Mouse (Mus musculus) frontal cortex, adult (tissue): ENCODE measurements at regions not wholly inside any gene's neighbourhood (a gene's known extent, or its start where the extent isn't known, plus 50 kb on each side); places are given as distances from the start of the nearest gene placed in this dataset.
"Not testable (repeated sequence)": the region's sequence is repeated elsewhere in the genome, so short reads cannot be mapped to it uniquely, and the experiment has no call there.

Source experiments
- ATAC-seq: cut with Nextera tagmentation; 2 replicates; pipeline ENCODE4 v1.9.2; 2017; ENCODE audit warnings: mild to moderate bottlenecking, moderate library complexity, mixed read lengths; ENCODE audit not compliant: low TSS enrichment

DNA sequence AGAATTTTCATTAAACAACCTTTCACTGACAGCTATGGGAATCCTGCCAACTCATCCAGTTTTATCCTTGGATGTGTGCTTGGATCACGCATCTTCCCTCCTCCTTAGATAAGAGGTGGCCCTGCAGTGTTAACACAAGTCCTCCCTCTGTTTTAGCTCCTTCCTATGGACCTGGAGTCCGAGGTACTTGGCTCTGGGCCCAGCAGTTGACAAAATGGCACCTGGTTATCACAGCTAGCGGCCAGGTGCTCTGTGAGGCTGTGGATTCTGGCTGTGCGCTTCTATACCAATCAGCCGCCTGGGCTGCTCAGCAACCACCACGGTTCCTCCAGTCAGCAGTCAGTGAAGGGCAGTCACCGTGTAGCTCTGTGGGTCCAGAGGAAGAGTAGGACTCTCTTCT lies 157.4 kb downstream of the Prdm2 start:
- ATAC-seq, result no peak

DNA sequence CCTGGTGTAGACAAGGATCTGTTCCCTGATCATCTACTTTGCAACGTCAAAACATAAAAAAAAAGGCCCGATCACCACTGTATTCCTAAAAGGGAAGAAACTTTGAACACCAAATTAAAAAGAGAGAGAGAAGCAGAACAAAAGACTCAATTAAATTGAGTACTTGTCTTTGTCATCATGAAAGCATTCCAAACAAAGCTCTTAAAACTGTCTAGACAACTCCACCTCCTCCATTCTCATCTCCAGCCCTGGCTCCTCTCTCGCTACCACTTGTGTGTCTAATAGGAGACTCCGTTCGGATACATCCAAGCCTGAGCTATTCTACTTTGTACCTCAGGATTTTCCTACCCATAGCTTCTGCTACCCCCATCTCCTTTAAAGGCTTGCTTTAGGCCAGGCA lies 159.8 kb downstream of the Prdm2 start:
- ATAC-seq, result no peak

DNA sequence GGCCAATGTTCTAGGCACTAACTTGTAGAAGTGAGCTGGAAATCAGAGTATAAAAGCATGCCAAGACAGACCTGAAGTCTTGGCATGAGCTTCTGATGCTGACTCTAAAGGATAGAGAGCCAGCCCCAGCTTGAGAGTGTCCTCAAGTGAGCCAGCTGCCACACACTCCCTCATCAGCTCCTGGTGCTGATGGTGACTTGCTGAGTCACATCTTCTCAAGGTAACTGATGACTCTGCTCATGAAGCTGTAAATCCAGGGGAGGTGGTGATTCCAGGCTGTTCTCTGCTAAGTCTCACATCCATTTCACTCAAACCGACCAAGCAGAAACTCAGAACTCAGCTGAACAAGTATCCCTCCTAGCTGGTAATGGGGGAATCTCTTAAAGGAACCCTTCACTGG lies 161.6 kb downstream of the Prdm2 start:
- no peak for ATAC-seq

- ATAC-seq, result no peak
These were observed 167.6 kb downstream of the Prdm2 start for GRCm38 (mm10) chr4:143045245-143045644.

DNA sequence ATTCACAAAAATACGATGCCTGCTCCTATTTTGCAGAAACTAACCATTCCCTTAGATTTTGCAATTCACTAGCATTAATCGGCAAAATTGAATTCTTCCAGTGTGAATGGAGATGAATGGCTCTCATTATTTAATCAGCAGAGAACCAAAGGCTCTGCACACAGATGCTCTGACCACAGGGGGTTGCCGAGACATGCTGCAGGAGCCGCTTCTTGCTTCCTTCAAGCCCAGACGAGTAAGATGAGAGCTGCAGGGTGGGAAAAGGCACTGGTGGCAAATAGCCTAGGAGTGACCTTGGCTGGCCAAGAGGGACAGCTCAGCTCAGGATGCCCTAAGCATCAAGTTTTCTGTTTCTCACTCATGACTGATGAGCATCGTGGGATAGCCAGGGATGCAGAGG lies 170.0 kb downstream of the Prdm2 start:
- ATAC-seq, result no peak

- ATAC-seq, result no peak
These were observed 174.2 kb downstream of the Prdm2 start for GRCm38 (mm10) chr4:143038626-143039025.

DNA sequence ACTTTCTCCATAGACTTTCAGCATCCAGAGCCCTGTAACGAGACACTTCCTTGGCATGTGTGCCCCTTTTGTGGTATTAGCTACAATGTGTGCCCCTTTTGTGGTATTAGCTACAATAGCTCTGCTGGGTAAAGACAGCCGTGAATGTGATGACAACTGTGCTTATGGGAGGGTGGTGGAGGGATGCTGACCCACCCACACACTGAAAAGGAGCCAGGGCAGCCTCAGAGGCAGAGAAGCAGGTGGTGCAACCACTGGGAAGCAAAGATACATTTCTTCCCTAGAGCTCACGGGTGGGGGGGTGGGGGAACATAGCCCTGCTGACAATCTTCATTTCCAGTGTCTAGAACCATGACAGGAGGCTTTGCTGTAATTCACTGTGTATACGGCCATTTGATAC lies 176.1 kb downstream of the Prdm2 start:
- no peak for ATAC-seq

- not testable (repeated sequence) for ATAC-seq
These were observed 177.7 kb downstream of the Prdm2 start for GRCm38 (mm10) chr4:143035089-143035488.

GRCm38 (mm10) chr4:143034324-143034723 lies 178.5 kb downstream of the Prdm2 start:
- ATAC-seq, result not testable (repeated sequence)

GRCm38 (mm10) chr4:143029813-143030212 lies 183.0 kb downstream of the Prdm2 start:
- not testable (repeated sequence) for ATAC-seq

GRCm38 (mm10) chr4:143027292-143027691 lies 185.5 kb downstream of the Prdm2 start:
- peak; percentile 73; the same call in 1 of the 2 replicates for ATAC-seq

- ATAC-seq, result peak; percentile 74; the same call in 1 of the 2 replicates
These were observed 191.4 kb downstream of the Prdm2 start for GRCm38 (mm10) chr4:143021242-143021881.

DNA sequence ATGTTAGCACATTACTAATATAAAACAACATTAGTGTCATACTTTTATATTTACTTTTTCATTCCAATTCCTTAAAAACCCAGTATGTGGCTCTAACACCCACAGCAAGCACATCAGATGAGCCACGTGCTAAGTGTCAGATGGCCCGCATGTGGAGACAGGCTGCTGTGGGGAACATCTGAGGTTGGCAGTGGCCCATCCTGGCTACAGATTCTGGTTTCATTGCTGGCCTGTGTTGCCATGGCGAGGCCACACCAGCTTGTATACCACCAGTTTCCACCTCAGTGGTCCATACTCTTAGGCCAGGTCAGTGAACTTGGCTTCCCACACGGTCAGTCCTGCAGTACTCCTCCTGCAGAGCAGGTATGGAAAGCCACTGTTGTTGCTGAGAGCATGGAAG lies 192.1 kb downstream of the Prdm2 start:
- ATAC-seq, result no peak

DNA sequence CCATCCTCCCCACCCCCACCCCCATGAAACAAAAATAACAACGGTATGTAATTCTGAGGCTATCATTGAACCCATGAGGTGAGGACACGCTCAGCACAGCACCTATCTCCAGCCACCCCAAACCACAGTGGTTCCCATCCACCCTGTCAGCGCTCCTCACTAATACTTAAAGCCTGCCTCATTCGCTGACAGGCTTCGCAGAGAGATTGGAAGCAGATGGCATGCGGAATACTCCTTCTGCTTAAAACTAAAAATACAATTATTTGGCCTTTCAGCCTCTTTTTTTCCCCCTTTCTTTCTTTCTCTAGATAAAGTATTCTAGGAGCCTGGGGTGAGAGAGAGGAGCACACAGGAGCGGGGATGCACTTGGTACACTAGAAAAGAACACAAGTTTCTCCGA lies 199.9 kb downstream of the Prdm2 start:
- no peak for ATAC-seq

DNA sequence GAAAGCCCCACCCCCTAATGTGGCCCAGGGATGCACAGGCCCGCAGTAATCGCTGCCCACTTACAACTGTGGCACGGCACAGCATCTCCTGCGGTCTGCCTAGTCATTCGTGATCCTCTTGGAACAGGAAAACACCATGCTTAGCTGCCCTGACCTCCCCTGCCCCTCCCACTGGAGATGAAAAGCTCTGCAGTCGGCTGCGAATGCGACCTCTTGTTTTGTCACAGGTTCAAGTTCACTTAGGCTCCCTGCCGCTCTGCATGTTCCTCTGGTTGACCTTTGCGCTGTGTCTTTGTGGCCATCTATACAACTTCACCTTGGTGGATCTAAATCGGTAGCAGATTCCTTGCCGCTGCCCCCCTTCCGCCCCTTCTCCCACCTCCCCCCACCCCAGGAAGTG lies 210.8 kb downstream of the Prdm2 start:
- no peak for ATAC-seq

DNA sequence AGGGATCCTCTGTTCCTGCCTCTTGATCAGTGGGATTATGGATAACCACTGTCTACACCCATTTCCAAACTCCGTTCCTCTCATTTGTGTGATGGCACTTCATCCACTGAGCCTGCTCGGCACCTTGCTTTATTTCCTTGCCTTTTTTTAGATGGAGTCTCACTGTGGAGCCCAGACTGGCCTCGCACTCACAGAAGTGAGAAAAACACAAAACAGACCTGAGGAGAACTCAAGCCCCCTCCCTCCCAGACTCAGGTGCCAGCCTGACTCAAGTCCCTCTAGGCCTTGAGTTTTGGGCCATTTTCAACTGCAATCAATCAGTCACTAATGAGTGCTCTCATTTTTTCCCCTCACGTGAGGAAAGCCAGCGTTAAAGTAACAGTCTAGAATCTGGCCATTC lies 211.3 kb downstream of the Prdm2 start:
- no peak for ATAC-seq

DNA sequence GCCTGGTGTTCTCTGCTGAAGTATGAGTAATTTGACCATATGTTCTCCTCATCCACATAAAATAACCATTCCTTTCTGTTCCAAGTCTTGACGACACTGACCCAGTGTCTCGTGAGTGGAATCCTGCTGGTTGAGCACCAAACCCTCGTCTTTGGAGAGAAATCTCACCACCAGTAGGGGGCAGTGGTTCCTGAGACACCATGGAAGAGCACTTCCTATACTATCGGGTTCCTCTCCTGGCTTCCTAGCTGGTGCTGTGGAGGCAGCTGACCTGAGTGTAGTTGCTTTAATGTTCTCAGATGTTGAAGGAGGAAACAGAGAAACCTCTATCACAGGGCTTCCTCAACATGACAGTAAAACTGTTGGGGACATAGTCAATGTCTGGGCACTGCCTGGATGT lies 216.4 kb downstream of the Prdm2 start:
- ATAC-seq, result no peak

DNA sequence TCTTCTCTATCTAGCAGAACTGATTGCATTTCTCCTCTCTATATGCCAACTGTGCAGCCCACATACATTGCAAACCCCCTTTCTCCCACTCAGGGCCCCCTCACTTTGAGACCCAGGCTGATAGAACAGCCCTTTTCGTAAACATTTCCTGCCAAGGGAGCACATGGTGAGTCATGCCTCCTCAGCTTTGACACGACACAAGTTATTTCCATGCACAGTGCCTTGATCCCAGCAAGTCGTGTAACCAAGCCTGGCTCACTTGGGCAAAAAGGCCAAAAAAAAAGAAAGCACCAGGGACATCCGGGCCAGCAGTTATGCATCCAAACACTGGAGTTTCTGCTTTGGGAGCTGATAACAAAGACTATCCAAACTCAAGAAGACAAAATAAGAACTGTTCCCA lies 221.4 kb downstream of the Prdm2 start:
- no peak; the same call in 1 of the 2 replicates for ATAC-seq

- no peak for ATAC-seq
These were observed 223.6 kb downstream of the Prdm2 start for GRCm38 (mm10) chr4:142989175-142989574.

- ATAC-seq, result no peak
These were observed 229.5 kb downstream of the Prdm2 start for GRCm38 (mm10) chr4:142983295-142983624.

DNA sequence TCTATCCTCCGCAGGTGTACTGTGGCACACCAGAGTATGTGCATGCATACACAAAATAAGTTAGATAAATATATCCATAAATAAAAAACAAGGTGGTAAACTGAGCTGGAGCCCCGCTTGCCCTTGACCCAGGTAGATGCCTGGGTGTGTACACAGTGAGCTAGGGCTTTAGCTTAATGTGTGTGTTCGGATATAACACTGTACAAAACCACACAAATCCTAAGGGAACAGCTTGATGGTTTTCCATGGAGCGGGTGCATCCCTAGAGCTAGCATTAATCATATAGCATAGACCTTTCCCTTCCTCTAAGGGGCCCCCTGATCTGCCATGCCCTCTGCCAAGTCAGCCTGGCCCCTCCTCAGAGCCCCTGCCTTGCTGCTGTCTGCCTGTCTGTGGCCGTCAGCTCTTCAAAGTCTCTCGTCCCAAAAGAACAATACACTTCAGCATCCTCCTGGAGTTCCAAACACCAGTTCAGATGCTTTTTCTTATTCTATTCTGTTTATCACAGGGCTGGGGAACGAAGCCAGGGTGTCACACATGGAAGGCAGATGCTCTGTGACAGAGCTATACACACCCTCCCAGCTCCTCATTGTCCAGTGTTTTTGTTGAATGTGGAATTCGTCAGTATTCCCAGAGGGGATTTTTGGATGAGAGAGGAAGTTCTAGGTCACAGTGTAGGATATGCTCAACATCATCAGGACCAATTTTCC lies 230.1 kb downstream of the Prdm2 start:
- ATAC-seq, result no peak

DNA sequence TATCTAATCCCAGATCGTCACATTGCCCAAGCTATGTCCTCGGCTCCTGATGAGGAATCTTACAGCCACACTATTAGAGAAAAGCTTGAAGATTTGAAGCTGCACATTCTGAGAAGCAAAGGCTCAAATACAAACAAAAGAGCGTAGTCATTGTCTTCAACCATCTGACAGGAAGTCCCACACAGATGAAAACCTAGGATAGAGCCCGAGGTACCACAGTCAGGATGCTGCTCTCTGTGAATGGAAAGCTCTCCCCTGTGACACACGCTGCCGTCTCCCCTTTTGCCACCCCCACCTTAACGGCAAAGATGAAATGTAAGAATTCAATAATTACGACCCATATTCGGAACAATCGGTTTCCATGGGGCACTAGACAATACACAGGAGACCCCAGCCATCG lies 237.2 kb downstream of the Prdm2 start:
- no peak for ATAC-seq

DNA sequence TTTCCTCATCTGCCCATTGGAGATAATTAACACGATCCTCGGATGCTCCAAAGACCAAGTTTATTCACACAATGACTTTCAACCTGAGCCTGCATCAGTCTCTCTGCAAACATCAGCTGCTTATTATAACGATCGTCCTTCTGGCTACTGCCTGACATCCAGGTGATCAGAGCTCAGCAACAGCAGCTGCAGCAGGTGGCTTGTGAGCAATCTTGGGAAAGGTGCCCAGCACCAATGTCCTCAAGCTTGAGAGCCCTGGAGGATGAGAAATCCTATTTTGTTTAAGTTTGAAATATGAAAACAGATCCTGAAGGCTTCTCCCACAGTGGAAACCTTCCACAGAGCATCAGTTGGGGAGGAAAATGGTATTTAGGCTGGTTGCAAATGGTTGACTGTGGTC lies 242.8 kb downstream of the Prdm2 start:
- no peak for ATAC-seq

GRCm38 (mm10) chr4:142967604-142968003 lies 245.2 kb downstream of the Prdm2 start:
- ATAC-seq, result no peak
